Mouse (Mus musculus) adrenal gland, adult 18-20 months (tissue): Measurements from ENCODE around the gene Pianp. TPM values are rescaled to one million over a fixed set of nuclear protein-coding genes. Genes with fewer than 3 reads are reported as not detected.

Experiments
- DNase-seq, 2 experiments: peaks; one replicate each; pipeline ENCODE4 v3.0.0; 2021 to 2022; ENCODE audit warnings: low spot score in 2 of 2
- total RNA-seq, 2 experiments: library from RNA; stranded (reverse); gene quantifications; 1 replicate in 1 of 2; 2 replicates in 1 of 2; pipeline ENCODE4 v1.2.3; 2021

Gene Pianp
- total RNA-seq, 2 experiments from 2014 or later: 1.6 to 3.0 TPM

DNA sequence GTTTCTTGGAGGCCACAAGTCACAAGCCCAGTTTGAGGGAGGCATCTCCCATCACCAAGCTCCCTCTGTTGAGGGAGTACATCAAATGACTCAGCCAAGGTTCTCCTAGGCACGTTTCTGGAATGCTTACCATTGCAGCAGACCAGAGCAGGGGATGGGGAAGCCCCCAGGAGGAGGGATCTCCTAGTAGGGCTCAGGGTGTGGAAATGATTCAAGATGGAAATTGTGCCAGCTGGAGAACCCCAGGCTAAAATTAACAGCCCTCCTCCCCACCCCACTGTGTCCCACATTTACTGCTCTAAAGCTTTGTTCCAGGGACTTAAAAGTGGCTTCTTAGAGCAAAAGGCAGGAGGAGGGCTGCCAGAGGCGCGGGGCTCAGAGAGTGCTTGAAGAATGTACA lies 8.6 kb downstream of the Pianp start:
- no peak for DNase-seq

DNA sequence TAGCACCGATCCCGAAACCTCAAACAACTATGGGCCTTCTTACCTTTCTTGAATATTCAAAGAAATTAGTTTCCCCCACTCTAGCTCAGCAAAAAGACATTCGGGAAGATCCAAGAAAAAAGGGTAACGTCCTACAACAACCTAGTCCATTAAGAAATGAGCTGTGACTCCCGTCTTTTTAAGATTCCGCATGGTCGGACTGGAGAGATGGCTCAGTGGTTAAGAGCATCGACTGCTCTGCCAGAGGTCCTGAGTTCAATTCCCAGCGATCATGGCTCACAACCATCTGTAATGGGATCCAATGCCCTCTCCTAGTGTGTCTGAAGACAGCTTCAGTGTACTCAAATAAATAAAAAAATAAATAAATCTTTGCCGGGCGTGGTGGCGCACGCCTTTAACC lies 11.6 kb downstream of the Pianp start:
- no peak for DNase-seq

DNA sequence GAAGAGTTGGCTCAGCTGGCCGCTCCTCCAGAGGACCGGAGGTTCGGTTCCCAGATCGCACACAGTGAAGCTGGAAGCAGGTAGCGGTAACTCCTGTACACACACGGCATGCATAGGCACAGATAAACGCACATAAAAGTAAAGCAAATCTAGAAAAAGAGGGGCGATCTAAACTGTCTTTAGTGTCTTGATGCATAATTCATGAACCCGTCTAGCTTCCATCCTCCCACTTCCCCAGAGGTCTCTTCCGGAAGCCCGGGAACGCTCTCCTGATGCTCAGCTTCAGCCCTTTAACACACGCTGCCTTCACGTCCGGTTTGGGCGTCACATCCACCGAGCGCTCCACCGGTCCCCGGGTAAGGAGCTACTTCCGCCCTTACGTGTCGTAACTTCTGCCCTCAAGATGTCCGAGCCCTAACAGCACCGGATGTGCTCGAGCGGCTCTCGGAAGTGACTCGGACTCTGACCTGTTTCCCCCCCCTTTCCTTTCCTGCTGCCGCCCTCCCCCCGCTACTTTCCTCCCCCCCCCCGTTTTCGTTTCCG lies 12.2 kb downstream of the Pianp start:
- DNase-seq: peak; percentile 88 to 91

DNA sequence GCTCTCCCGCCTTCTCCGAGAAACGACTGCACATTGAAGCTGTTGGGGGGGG lies 12.5 kb downstream of the Pianp start, which contains the start of gene Zfp384:
Zfp384 (plus strand) TSS at position 17 of the 52 bp plus-strand sequence.
- DNase-seq: no peak

DNA sequence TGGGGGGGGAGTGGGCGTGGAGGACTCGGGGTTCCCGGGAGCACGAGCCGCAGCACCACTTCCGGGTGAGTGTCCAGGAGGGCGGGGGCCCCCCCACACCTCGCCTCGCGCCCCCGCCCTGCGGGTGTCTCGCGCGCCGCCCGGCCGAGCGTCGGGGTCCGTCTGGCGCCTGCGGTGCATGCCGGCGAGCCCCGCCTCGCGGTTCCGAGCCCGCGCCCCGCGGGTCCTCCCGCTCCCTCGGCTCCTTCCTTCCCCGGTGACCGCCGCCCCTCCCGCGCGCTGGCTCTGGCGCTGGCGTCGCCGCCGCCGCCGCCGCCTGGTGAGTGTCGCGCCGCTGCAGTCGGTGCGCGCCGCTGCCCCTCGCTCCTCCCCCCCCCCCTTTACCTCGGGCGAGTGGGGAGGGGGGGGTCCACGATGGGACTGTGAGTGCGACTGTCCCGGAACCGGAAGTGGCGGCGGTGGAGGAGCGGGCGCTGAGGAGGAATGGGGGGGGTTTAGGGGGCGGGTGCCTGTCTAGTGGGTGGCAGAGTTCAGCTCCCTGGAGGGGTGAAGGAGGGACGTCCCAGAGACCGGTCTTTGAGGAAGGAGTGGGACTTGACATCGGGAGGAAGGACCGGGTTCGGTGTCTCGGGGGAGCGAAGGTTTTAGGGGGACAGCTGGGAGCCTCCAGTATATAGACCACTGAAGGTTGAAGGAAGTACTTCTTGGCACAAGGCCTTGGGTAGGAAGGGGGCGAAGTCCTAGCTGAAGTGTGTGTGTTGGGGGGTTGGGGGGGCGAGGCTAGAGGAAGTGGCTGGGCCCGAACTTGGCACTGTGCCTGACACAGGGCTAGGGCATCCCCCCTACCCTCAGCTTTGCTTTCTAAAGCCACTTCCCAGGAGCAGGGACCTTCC lies 12.9 kb downstream of the Pianp start:
- peak; percentile 68 to 74 for DNase-seq

DNA sequence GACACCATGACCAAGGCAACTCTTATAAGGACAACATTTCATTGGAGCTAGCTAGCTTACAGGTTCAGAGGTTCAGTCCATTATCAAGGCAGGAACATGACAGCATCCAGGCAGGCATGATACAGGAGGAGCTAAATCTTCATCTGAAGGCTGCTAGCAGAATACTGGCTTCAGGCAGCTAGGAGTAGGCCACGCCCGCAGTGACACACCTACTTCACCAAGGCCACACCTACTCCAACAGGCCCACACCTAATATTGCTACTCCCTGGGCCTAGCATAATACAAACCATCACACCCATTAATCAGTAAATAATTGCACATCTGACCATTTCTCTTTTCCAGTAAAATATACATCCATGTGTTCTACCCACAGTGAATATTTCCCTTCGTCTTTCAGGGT lies 21.2 kb downstream of the Pianp start:
- no peak for DNase-seq

DNA sequence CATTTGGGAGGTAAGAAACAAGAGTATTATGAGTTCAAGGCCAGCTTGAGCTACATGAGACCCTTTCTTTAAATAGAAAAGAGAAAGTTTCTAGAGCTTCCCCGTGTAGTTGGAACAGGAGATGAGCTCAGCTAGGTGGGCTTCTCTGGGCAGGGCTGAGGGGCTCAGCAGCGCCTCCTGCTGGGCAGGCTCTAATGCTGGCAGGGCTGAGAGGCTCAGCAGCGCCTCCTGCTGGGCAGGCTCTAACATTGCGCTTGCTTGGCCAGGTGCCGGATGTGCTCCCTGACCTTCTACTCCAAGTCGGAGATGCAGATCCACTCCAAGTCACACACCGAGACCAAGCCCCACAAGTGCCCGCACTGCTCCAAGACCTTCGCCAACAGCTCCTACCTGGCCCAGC lies 34.0 kb downstream of the Pianp start:
- peak; percentile 46 to 62 for DNase-seq

DNA sequence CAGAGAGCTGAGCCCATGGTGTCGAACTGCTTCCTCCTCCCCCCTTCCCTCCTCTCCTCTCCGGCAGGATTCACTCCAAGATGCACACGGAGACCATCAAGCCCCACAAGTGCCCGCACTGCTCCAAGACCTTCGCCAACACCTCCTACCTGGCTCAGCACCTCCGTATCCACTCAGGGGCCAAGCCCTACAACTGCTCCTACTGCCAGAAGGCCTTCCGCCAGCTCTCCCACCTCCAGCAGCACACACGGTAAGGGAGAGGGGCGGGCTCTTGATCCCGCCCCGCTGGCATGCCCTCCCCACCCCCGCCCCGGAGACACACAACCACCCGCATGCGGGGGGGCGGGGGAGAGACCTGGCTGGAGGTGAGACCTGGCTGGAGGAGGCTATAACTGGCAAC lies 35.1 kb downstream of the Pianp start:
- no peak for DNase-seq

DNA sequence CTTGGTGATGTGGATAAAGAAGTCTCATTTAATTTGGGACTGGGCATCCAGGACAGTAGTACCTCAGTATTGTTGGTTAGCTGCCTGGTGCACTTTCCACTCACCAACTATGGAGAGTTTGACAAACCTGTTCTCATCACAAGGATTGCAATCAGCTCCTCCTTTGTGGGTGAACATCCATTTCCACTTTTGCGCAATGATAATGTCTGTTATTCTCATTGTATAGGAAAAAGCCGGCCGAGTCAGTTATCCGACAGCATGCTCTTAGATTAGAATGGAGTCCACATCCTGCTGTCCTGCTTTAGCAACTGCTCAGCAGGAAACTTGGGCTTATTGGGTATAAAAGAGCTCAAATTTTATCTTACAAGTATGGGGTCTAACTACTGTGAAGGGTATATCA lies 42.2 kb downstream of the Pianp start:
- no peak for DNase-seq

DNA sequence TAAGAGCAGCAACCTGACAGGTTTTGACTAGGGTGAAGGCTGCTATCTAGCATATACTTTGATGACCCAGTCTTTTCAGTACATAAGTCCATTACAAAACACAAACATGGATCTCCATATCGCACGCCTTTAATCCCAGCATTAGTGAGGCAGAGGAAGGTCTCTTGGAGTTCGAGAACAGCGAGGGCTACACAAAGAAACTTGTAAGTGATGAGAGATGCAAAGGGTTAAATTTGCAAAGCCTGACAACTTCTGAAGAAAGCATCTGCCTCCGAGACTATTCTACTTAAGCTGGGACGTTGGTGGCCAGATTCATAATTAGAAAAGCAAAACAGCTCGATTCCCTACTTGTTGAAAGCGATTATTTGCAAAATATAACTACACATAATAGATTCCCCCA lies 42.6 kb downstream of the Pianp start:
- DNase-seq: no peak

DNA sequence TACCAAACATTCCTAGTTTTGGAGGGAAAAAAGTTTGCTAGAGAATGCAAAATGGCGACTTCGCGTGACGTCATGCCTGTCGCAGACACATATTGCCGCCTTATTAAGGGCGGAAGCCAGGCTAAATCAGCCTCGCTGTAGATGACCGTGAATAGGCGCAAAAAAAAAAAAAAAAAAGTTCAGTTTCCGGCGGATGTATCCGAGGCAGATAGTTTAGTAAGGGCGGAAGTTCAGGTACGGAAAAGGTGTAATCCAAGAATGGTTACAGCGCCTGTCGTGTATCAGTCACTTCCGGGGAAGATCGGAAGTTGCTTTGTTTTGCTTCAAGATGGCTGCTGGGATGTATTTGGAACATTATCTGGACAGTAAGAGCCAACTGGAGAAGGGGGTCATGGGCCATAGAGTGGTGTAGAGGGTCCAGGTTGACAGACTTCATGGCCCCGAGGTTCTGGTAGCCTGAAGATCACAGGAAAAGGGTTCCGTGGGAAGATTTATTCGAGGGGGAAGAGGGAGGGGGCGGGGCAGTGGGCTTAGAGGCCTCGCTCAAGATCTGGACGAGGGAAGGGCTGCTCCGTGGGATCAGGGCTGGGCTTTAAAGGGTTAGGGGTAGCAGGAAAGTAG lies 43.1 kb downstream of the Pianp start, which contains the start of gene Ing4:
Ing4 (plus strand) TSS at position 228 of the 621 bp plus-strand sequence.
- DNase-seq: peak; percentile 75 to 80

DNA sequence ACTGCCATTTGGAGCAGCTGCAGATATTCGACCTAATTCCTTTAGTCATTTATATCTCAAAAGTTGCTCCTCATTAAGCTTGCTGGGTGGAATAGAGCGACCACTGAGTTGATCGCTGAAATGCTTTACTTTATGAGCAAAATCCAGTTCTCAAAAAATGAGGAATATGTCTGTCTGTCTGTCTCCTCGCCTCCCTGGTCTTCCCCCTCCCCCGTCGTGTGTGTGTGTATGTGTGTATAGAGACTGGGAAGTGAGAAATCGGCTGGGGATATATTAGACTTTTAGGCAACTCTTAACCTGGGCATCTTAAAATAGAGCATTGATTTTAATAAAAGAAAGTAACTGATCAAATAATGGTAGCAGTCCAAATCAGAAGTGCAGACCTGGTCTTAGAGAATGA lies 43.7 kb downstream of the Pianp start:
- no peak for DNase-seq

DNA sequence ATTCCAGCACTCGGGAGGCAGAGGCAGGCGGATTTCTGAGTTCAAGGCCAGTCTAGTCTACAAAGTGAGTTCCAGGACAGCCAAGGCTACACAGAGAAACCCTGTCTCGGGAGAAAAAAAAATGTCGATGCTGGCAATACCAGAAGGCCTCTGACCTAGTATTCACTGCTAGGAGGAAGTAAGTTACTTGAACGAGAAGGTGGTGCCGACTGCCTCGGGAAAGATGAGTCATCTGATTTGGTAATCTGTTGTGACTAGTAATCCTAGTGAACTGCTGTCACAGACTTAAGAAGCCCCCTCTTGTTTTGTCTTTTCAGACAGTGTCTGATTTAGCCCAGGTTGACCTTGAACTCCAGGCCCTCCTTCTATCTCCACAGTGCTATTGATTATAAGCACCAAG lies 44.6 kb downstream of the Pianp start:
- no peak for DNase-seq

DNA sequence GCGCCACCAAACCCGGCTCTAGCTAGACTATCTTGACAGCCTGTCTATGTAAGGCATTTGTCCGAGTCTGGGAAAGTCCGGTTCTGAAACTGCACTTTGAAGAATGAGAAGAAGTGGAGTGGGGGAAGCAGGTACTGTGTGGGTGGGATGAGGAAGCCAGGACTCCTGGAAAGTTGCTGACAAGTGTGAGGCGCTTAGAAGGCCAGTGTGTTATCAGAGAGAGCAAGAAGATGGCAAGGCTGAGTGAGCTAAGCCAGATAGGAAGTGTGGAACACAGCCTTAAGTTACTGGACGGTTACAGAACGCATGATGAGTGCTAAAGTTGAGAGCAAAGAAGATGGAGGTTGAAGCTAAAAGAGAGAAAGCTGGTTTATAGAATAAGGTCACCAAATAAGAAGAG lies 45.6 kb downstream of the Pianp start:
- DNase-seq: no peak

DNA sequence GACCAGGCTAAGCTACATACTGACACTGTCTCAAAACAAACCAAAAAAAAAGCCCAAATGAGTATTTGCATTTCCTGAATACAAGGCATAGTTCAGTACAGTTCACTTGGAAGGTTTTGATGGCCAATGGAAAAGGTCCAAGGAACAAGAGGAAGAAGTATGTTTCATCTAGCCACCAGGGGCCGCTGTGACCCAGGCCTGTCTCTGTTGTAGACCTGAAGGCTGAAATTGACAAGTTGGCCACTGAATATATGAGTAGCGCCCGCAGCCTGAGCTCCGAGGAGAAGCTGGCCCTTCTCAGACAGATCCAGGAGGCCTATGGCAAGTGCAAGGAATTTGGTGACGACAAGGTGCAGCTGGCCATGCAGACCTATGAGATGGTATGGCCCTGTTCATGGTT lies 50.2 kb downstream of the Pianp start:
- DNase-seq: peak; percentile 74 to 80

DNA sequence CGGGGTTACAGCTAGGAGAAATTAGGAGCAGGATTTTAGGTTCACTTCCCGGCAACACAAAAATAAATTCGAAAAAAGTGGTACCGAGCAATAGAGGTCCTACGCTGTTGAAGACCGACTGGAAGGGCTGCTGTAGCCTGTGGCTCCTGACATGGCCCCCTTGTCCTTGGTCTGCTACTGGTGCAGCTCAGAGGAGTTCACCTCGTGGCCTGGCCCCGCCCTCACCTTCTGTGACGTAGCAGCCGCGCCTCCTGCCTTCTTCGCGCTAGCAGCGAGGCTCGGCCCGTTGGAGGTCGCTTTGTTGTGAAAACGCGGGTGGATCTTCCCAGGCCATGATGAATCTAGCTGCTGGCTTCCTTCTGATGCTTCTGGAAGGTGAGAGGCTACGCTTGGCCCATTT lies 53.2 kb downstream of the Pianp start, which contains the start of gene Acrbp:
Acrbp (plus strand) TSS at position 12 of the 400 bp plus-strand sequence.
- no peak for DNase-seq

DNA sequence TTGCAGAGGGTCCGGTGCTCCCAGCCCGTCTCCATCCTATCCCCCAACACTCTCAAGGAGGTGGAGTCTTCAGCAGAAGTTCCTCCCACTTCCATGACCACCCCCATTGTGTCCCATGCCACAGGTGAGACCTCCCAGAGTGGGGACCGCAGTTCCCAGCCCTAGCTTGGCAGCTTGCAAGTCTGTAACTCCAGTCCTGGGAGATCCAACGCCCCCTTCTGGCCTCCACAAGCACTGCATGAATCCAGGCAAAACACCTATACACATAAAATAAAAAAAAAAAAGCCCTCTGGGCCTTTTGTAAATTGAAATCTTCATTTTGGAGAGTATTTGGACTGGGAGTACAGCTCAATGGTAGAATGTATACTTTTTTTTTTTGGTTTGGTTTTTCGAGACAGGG lies 54.7 kb downstream of the Pianp start:
- DNase-seq: no peak

Other genes with a start within 250 kb of the Pianp start
- gene Gm45234, start 240.7 kb upstream of the Pianp start, total RNA-seq: not detected
- 10 to 100 TPM; 78.4 to 80.2 TPM for gene Atn1, start 240.2 kb upstream of the Pianp start, total RNA-seq
- 10 to 100 TPM; 19.8 to 37.7 TPM for gene Eno2, start 227.0 kb upstream of the Pianp start, total RNA-seq
- under 1 TPM in 1 of 2 experiments, not detected in 1; 0.90 TPM for gene Lrrc23, start 217.0 kb upstream of the Pianp start, total RNA-seq
- gene Spsb2, start 188.0 kb upstream of the Pianp start, total RNA-seq: 10 to 100 TPM; 17.3 to 18.9 TPM
- gene Tpi1, start 182.4 kb upstream of the Pianp start, total RNA-seq: 100 to 1,000 TPM; 383 to 517 TPM
- gene Usp5, start 167.2 kb upstream of the Pianp start, total RNA-seq: 100 to 1,000 TPM; 107 to 128 TPM
- 1 to 10 TPM in 1 of 2 experiments, under 1 TPM in 1; 0.77 to 2.7 TPM for gene Cdca3, start 167.1 kb upstream of the Pianp start, total RNA-seq
- 1 to 10 TPM; 9.2 to 9.6 TPM for gene Gnb3, start 156.4 kb upstream of the Pianp start, total RNA-seq
- gene P3h3, start 138.9 kb upstream of the Pianp start, total RNA-seq: 10 to 100 TPM; 24.1 to 24.4 TPM
- 1 to 10 TPM in 1 of 2 experiments, under 1 TPM in 1; 0.76 to 1.8 TPM for gene Gpr162, start 132.7 kb upstream of the Pianp start, total RNA-seq
- 1 to 10 TPM in 1 of 2 experiments, under 1 TPM in 1; 0.36 to 1.8 TPM for gene Cd4, start 108.5 kb upstream of the Pianp start, total RNA-seq
- gene Lag3, start 85.0 kb upstream of the Pianp start, total RNA-seq: 1 to 10 TPM; 1.4 to 2.6 TPM
- gene Ptms, start 76.6 kb upstream of the Pianp start, total RNA-seq: 100 to 1,000 TPM; 770 to 874 TPM
- 100 to 1,000 TPM; 298 to 321 TPM for gene Mlf2, start 65.3 kb upstream of the Pianp start, total RNA-seq
- 100 to 1,000 TPM; 112 to 141 TPM for gene Cops7a, start 31.2 kb upstream of the Pianp start, total RNA-seq
- gene Zfp384, start 12.5 kb downstream of the Pianp start, total RNA-seq: 10 to 100 TPM; 56.0 to 56.1 TPM
- 10 to 100 TPM; 45.3 to 53.4 TPM for gene Ing4, start 43.1 kb downstream of the Pianp start, total RNA-seq
- gene Acrbp, start 53.0 kb downstream of the Pianp start, total RNA-seq: 1 to 10 TPM; 7.8 to 9.6 TPM
- gene Lpar5, start 71.2 kb downstream of the Pianp start, total RNA-seq: under 1 TPM; 0.40 to 0.93 TPM
- 100 to 1,000 TPM; 150 to 190 TPM for gene Chd4, start 99.3 kb downstream of the Pianp start, total RNA-seq
- 10 to 100 TPM; 51.6 to 61.3 TPM for gene Nop2, start 135.2 kb downstream of the Pianp start, total RNA-seq
- 10 to 100 TPM; 19.4 to 20.4 TPM for gene Iffo1, start 148.5 kb downstream of the Pianp start, total RNA-seq
- 1,000 to 10,000 TPM; 2,223 to 4,104 TPM for gene Gapdh, start 169.8 kb downstream of the Pianp start, total RNA-seq
- gene Ncapd2, start 195.0 kb downstream of the Pianp start, total RNA-seq: 10 to 100 TPM; 15.3 to 17.1 TPM
- gene Mrpl51, start 195.1 kb downstream of the Pianp start, total RNA-seq: 100 to 1,000 TPM; 161 to 206 TPM
- 10 to 100 TPM; 33.5 to 39.1 TPM for gene Vamp1, start 218.9 kb downstream of the Pianp start, total RNA-seq
- 10 to 100 TPM; 10.9 to 19.5 TPM for gene Tapbpl, start 235.2 kb downstream of the Pianp start, total RNA-seq
- under 1 TPM; 0.38 to 0.46 TPM for gene Cd27, start 240.3 kb downstream of the Pianp start, total RNA-seq